Mouse (Mus musculus) lung, postnatal 25 days (tissue): ENCODE data around the gene Lipn.

Experiments used
- DNase-seq: peaks from one replicate; pipeline ENCODE4 v3.0.0; 2022; ENCODE audit warnings: low spot score

Lipn gene

GRCm38 (mm10) chr19:34066779-34067472, at the start of gene Lipn:
Lipn (plus strand) TSS chr19:34067358.
- no peak for DNase-seq

GRCm38 (mm10) chr19:34021440-34022172, 45.6 kb upstream of the Lipn start:
- no peak for DNase-seq

DNA sequence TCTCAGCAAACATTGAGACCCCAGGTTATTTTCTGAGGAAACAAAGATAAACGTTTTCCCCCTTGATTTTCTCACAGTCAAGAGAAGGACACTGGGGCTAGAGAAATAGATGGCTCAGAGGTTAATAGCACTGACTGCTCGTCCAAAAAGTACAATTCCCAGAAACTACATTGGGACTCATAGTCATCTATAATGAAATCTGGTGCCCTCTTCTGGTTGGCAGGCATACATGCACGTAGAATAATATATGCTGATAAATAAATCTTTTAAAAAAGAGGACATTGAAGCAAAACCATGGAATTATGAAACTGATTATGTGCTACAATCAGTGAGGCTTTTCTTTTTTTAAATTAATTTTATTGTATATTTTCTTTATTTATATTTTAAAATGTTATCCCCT, 44.4 kb upstream of the Lipn start:
- DNase-seq, result no peak

DNA sequence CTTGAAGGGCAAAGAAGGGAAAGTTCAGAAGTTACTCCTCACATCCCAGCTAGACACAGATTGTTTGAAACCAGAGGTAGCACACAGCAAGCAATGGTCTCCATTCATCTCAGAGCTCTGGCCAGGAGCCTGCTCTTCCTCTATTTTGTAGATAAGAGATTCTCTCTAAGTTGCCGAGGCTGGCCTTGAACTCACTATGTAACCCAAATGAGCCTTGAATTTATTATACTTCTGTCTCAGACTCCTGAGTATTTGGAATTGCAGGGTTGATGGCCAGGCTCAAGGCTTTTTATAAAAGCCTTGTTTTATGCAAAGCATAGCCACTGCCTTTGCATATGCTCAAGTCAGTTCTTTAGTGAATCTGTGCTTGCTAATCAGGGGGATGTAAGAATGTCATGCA, 27.4 kb upstream of the Lipn start:
- no peak for DNase-seq

- DNase-seq, result no peak
These were observed 24.1 kb upstream of the Lipn start for GRCm38 (mm10) chr19:34043008-34043407.

- DNase-seq, result peak; percentile 46
These were observed 17.7 kb upstream of the Lipn start for GRCm38 (mm10) chr19:34049371-34050039.

DNA sequence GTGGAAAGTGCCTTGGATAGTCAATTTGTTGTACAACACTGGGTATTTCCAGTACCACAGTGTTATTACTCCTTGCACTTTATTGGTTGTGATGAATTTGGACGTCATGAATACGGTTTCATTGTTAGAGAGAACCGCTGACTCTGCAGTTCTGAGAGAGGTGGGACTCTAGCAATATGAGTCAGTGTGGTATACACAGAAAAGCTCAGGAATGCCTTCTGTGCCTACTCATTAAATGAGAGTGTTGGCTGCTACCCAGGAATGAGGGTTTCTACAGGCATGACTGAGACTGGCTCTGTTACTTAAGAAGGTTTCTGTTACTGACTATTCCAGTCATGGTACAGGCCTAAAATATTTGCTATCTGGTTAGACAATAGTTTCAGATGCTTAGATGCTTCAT, 15.7 kb upstream of the Lipn start:
- DNase-seq, result no peak

DNA sequence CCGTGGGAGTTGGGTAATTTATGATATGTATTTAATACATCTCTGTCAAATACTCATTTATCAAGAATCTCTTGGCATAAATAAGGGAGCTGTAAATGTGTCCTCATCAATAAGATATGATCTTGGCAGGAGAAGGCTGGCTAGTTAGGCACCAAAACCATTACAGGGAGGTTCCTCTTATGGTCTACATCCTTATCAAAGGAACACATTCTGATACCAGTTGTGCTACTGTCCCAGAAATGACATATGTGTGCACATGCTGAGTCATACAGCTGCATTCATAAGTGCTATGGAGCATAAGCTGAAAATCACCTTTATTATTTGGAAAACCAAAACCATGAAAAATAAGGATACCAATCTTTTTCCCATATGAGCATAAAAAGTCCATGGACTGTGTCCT, 3.6 kb upstream of the Lipn start:
- no peak for DNase-seq

DNA sequence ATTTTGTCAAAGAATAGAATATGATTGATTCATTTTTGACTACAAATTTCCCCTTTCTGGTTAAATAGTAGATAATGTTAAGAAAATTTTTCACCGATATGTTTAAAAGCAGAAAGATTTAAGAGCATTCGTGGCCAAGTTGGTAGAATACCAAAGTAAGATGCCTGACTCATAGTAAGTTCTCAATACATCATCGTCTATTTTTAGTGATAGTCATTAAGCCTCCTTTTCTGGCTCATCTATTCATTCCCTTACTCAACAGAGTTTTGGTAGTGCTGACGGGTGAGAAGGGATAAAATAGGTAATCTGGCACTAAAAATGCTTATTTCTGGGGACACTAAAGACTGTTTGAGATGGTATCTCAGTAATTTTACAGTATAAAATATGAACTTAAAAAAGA, 3.1 kb upstream of the Lipn start:
- DNase-seq, result no peak

GRCm38 (mm10) chr19:34074239-34074638, 7.1 kb downstream of the Lipn start:
- DNase-seq, result no peak

DNA sequence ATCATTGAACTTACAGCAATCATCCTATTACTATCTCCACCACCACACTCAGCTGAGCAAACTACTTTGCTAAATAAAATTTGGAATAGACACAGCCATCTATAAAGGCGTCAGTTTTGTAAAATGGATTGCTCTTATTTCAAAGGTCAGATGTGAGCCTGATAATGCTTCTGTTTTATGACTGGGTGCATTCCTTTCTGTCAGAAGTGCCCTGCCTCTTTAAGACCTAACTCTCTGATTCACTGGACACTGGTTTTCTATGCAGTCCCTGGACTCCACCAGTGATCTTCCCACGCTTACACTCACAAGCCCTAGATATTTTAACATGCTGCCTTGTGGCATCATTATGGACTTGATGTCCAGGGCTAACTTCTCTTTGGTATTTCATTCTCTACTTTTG, 11.0 kb downstream of the Lipn start:
- DNase-seq, result no peak

GRCm38 (mm10) chr19:34089011-34089680, 22.0 kb downstream of the Lipn start:
- no peak for DNase-seq

GRCm38 (mm10) chr19:34095381-34095780, 28.2 kb downstream of the Lipn start:
- peak; percentile 17 for DNase-seq

DNA sequence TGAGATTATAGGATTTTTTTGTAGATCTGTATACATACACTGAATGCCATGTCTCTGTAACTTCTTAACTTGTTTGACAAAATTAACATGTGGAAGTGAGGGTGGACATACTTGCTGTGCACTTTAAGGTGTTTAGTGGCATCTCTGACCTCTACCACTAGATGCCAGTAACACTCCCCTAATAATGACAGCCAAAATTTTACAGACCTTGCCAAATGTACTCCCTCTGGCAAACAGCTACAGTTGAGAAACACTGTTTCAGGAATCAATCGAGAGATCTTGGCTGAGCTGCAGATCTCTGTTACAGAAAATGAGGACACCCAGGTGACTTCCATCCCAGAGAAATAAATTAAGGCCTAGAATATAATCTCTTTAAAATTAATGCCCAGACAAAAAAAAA, 29.1 kb downstream of the Lipn start:
- DNase-seq, result no peak

- DNase-seq, result no peak
These were observed 33.5 kb downstream of the Lipn start, which contains the start of gene Lipm for GRCm38 (mm10) chr19:34100633-34101032. Lipm (plus strand) TSS chr19:34100933.

GRCm38 (mm10) chr19:34101888-34102287, 34.7 kb downstream of the Lipn start:
- DNase-seq, result no peak

DNA sequence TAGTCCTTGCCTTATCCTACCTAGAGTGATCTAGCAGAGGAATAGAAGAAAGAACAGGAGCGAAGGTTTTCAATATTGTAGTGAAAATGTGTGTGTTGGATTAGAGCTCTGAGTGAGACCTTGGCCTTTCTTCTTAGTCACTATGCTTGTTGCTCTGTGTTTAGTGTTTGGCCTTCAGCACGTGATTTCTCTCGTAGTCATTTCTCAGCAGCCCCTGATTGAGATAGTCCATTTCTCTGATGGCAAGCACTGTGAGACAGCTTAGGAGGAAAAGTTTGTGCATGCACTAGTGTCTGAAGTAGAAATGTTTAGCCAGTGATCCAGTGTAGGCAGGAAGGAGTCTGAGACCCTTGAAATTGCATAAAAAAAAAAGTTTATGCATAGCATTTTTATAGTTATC, 37.7 kb downstream of the Lipn start:
- no peak for DNase-seq

GRCm38 (mm10) chr19:34119102-34119501, 51.9 kb downstream of the Lipn start:
- DNase-seq, result no peak

DNA sequence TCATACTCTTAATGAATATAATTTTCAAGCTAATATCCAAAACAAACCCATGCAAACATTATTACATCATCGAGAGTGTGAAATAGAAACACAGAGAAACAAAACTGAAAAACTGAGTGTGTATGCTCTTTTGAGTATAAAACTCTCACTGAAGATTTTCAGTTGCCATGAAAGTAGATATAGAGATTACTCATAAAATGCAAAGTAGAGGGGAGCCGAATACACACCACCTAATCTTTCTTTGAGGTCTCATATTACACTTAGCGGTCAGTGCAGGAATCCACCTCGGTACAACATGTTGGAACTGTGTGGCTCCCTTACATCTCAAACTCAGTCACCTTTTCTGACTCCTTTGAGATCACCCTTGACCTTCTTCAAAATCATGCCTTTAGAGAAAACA, 52.5 kb downstream of the Lipn start:
- DNase-seq, result no peak

GRCm38 (mm10) chr19:34120107-34120731, 53.1 kb downstream of the Lipn start:
- no peak for DNase-seq
